Mouse (Mus musculus) gastrocnemius, postnatal 36 days (tissue): ENCODE data around the gene Foxj1. TPM values are rescaled to one million over a fixed set of nuclear protein-coding genes. Genes with fewer than 3 reads are reported as not detected.
A peak's percentile ranks its signal among the peaks of the same experiment; 100 is the strongest.
"Not testable (repeated sequence)": the region's sequence is repeated elsewhere in the genome, so short reads cannot be mapped to it uniquely, and the experiment has no call there.

Experiments
- DNase-seq, 2 experiments: peaks; one replicate each; pipeline ENCODE4 v3.0.0; 2022
- intact Hi-C: fragments of 180-260 bp; cut with DNase I; formaldehyde crosslinking; loops from one replicate; pipeline ENCODE4 v1.15.1; 2025
- long read RNA-seq, 2 experiments: library from polyadenylated mRNA; stranded (forward); transcript quantifications; one replicate each; pipeline ENCODE4 v2.0.0; 2021
- total RNA-seq, 2 experiments: library from RNA; stranded (reverse); gene quantifications; 2 replicates each; pipeline ENCODE4 v1.2.3; 2021

Foxj1 gene
- total RNA-seq: not detected
- long read RNA-seq, experiment 1: 0 reads
- long read RNA-seq, experiment 2: 0 reads

- intact Hi-C loops: no loop called here
- DNase-seq: peak; percentile 88 to 97
Measured at GRCm38 (mm10) chr11:116335244-116336036, at the start of gene Foxj1. Gene Foxj1 (minus strand): TSS chr11:116335399.

- intact Hi-C loops: no loop called here
- DNase-seq: peak in 1 of 2 experiments; percentile 23
Measured at GRCm38 (mm10) chr11:116384171-116384570, 49.0 kb upstream of the Foxj1 start.

GRCm38 (mm10) chr11:116383070-116383469 lies 47.9 kb upstream of the Foxj1 start:
- DNase-seq, intact Hi-C loops: not testable (repeated sequence)

GRCm38 (mm10) chr11:116380767-116381166 lies 45.6 kb upstream of the Foxj1 start:
- intact Hi-C loops: no loop called here
- no peak for DNase-seq

GRCm38 (mm10) chr11:116379530-116379929 lies 44.3 kb upstream of the Foxj1 start:
- no peak for DNase-seq
- intact Hi-C loops: no loop called here

DNA sequence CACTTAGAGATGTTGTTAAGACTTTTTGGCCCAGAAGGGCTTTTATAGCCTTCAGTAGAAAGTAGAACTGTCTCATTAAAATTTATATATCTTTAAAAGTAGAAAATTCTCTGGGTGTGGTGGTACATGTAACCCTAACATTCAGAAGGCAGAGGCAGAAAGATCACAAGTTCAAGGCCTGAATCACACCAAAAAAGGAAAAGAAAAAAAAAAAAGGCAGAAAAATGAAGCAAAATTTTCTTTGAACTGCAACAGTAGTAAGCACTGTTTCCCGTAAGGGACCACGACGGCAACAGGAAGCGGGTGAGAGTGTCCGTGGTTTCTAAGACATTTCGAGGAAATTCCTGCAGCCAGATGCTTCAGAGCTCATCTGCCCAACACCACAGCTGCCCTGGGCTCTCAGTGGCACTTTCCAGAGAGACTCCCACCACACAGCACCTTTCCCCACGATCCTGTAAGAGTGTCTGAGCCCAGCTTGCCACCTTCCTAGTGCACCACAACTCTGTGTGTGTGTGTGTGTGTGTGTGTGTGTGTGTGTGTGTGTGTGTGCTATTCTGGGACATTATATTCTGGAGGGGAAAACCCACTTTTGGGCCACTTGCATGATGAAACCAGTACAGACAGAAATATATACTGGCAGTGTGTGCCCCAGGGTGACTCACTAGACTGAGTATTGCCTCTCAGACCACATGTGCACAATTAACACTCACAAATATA lies 41.9 kb upstream of the Foxj1 start:
- intact Hi-C loops: no loop called here

GRCm38 (mm10) chr11:116371894-116372450 lies 36.8 kb upstream of the Foxj1 start:
- intact Hi-C loops: no loop called here
- no peak for DNase-seq

More for the DNA sequence above, 41.9 kb upstream of the Foxj1 start:
- DNase-seq: no peak

- intact Hi-C loops: loop anchor here (2.0 kb wide), 1 partner anchor 51 kb away; no protein-coding TSS in a partner anchor
Measured at GRCm38 (mm10) chr11:116369633-116370032, 34.4 kb upstream of the Foxj1 start.

DNA sequence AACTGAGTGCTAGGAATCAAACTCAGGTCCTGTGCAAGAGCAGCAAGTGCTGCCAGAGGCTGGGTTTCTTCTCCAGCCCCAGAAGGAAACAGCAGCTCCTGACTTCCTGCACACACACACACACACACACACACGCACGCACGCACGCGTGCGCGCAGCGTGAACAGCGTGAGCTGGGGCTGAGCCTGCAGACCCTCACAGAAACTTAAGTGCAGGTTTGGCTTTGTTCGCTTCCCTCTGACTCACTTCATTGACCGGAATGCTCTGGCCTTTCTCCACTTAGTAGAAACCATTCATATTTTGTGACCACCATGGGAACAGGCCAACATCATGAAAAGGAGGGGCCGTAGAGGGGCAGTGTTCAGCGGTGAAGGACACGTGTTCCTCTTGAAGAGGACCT lies 33.9 kb upstream of the Foxj1 start:
- intact Hi-C loops: loop anchor here (2.0 kb wide), 1 partner anchor 50 kb away; no protein-coding TSS in a partner anchor
- no peak for DNase-seq

More at GRCm38 (mm10) chr11:116369633-116370032, 34.4 kb upstream of the Foxj1 start:
- no peak for DNase-seq

DNA sequence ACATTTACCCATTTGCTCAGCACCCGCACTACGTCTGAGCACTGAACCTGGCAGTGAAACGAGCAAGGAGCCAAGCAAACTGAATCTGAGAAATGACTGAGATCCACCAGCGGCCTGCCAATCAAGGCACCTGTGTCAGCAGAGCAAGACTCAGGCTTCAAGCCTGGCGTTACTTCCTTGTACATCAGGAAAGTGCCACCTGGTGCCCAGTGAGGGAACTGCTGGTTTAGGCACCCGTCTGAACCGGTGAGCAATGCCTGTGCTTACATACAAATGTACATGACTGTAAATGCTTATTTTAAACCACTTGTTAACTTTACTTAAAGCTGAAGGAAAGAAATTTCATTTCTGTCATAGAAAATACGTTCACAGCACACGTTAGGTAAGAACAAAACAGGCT lies 32.9 kb upstream of the Foxj1 start:
- intact Hi-C loops: loop anchor here (2.0 kb wide), 1 partner anchor 49 kb away; no protein-coding TSS in a partner anchor
- peak; percentile 72 to 73 for DNase-seq

DNA sequence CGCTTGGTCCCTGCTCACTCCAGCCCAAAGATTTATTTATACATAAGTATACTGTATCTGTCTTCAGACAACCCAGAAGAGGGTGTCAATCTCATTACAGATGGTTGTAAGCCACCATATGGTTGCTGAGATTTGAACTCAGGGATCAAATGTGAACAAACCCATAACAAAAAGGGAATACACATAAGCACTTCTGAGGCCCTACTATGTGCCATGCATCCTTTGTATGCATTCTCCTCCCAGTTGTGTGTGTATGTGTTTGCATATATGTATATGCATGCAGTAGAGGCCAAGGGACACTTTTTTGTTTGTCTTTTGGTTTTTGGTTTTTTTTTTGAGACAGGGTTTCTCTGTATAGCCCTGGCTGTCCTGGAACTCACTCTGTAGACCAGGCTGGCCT lies 31.4 kb upstream of the Foxj1 start:
- DNase-seq: no peak
- intact Hi-C loops: no loop called here

- intact Hi-C loops: no loop called here
- no peak for DNase-seq
Measured at GRCm38 (mm10) chr11:116366124-116366523, 30.9 kb upstream of the Foxj1 start.

GRCm38 (mm10) chr11:116365432-116365831 lies 30.2 kb upstream of the Foxj1 start:
- no peak for DNase-seq
- intact Hi-C loops: no loop called here

DNA sequence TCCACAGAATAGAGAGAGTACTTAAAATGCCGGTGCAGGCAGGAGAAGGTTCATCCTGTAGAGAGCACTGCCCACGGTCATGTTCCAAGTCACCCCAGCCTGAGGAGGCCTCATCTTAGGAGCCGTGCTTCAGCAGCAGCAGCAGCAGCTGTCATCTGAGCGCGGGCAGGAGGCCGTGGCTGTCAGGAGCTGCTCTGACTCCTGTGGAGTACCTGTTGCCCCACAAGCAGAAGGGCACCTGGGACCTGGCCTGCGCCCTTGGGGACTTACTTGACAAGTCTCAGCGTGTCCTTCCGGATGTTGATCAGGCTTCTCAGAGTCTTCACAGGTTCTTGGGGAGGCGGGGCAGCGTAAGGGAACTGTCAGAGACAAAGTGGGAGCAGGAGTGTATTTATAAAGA lies 26.8 kb upstream of the Foxj1 start:
- no peak for DNase-seq
- intact Hi-C loops: no loop called here

DNA sequence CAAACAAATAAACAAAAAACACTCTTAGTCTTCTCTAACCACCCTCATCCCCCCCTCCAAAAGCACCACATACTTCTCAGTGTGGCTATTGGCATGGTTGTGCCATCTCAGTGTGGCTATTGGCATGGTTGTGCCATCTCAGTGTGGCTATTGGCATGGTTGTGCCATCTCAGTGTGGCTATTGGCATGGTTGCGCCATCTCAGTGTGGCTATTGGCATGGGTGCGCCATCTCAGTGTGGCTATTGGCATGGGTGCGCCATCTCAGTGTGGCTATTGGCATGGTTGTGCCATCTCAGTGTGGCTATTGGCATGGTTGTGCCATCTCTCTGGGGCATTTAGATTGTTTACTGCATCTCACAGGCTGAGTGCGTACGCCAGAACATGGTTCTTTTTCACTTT lies 25.7 kb upstream of the Foxj1 start:
- DNase-seq, intact Hi-C loops: not testable (repeated sequence)

DNA sequence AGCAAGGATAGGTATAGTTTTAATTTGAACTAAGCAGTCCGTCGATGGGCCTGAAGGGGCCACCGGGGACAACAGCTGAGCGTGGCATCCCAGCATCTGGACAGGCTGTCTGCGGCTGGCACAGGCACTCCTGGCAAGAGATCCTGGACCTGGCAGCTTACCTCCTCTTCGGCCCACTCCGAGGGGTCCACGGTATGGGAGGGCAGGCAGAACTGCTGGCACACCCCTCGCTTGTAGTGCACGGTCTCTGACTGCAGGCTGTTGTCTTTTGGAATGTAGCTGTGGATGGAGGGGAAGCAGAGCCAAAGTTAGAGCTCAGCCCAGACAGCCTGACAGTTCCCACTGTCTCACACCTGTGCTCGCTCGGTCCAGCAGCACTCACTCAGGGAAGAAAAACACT lies 24.5 kb upstream of the Foxj1 start:
- intact Hi-C loops: no loop called here
- no peak for DNase-seq

DNA sequence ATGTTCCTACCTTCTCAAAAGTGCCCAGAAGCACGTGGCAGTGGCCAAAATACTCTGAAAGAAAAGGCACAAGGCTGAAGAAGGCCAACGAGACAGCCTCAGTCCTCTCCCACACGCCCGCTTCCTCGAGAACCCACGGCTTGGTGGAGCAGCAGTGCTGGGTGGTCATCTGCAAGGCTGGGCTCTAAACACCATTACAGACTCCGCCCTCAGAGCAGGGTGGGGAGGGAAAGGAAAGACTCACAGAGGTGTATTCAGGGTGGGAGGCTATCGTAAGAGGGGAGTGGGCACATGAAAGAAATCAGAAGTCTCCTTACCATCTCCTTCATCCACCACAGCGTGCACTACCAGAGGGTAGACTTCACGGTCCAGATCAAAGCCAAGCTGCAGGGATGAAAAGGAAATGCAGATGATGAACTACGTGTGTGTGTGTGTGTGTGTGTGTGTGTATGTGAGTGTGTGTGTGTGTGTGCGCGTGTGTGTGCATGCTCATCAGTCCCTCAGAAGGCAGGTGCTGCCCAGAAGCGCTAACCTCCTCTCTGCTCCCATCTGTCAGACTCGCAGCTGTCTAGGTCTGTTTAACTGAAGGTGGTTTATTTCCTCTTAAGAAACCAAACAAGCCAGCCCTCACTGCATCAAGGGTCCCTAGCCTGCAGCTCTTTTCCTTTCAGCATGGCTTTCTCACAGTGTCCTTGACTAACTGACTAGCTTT lies 23.9 kb upstream of the Foxj1 start:
- intact Hi-C loops: no loop called here
- DNase-seq: no peak

DNA sequence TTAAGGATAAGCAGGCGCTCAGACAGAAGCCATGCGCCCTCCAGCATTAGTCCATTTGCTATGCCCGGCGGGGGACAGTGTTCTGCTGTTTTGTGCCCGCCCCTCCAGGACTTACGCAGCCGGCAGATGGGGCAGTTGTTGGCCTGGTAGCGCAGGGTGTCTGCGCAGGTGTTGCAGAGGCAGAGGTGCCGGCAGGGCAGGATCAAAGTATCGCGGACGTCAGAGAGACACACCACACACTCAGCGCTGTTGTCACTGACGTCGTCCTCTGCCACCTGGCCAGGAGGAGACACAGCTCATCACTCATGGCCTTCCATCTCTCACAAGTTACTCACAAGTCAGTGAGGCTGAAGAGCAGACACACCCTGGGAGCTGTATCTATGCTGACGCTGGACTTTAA lies 19.3 kb upstream of the Foxj1 start:
- no peak for DNase-seq
- intact Hi-C loops: no loop called here

DNA sequence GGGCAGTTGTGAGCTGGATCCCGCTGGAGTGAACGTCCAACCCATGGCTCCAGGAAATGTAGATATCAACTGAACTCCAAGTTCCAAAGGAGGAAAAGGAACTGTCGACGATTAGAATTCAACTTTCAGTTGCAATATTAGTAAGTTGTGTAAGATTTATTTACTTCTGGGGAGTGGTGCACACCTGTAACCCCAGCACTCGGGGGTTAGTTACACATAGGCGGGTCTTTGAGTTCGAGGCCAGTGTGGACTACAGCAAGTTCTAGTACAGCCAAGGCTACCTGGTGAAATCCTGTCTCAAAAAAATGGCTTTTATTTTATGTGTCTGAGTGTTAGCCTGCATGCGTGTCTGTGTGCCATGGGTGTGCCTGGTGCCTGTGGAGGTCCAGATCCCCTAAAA lies 18.3 kb upstream of the Foxj1 start:
- no peak for DNase-seq
- intact Hi-C loops: no loop called here

- no peak for DNase-seq
- intact Hi-C loops: no loop called here
Measured at GRCm38 (mm10) chr11:116351294-116351693, 16.1 kb upstream of the Foxj1 start.

DNA sequence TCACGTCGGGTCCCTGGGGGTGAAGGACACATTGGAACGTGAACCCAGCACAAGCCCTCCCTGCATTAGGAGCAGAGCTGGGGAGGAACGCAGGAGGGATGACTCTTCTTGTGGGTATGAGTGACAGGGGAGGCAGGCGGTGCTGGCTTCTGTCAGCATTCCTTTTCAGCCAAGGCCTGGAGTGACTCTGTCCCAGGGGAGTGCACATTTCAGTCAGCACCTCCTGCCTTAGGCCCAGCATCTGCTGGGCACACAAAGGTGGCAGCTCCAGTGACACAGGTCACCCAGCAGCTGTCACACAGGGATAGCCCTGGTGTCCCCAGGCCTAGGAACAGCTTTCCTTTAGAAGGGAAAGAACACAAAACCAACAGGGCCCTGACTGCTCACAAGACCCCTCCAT lies 12.8 kb upstream of the Foxj1 start:
- intact Hi-C loops: no loop called here
- DNase-seq: peak; percentile 28 to 39
